Mouse (Mus musculus) kidney, adult 2 months (tissue): ENCODE results near the gene Myo1e.

Source experiments
- CTCF ChIP-seq: fragments of 200-500 bp; conservative IDR thresholded peaks from 2 replicates; pipeline ENCODE4 v1.5.1; 2011; ENCODE audit warnings: low read depth, mild to moderate bottlenecking, control low read depth, low read length, moderate library complexity, mixed read lengths; ENCODE audit not compliant: insufficient read depth, insufficient read length
- POLR2A ChIP-seq: fragments of 200-500 bp; IDR thresholded peaks from one replicate; pipeline ENCODE4 v1.6.1; 2011; ENCODE audit warnings: low read depth, low read length, control low read depth

DNA sequence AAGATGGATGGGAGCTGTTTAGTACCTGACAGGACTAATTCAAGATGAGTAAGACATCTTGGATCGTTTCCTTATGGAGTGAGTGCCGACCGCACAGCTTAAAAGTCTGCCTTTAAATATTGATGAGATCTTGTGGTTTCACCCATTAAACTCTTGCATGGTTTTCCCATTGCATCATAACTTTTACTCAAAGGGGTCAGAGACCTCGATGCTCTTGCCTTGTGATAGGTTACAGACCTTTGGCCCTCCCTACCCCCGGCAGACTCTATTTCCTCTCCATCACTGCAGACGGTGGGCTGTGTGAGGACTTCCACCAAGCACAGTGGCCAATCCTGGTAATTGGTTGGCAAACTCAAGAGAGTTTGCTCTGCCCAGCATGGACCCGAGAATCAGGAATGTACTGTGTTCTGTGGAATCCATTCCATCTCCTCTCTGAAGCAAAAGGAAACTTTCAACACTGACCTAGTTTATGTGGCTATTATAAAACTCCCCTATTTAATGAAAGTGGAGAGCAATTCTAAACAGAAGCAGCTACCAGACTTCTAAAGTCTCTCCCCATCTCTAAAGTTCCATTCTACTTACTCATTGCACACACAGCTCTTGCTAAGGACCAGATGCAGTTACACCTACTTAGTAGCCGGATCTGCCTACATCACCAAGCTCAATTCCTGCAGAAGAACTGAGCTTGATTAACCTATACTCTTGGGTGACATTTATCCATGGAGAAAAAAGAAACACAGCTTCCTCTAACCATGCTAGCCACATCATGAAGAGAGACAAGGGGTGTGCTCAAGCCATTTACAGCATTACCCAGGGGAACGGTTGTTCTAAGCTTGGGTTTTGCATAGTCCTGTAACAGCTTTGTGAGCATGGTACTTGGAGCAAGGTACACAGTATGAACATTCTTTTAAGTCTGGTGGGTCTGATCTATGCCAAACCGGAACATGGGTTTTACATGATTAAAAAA lies 25.2 kb downstream of the Myo1e start:
- TF ChIP-seq POLR2A (no peak), CTCF (no peak)
